In the genomic region with DNA sequence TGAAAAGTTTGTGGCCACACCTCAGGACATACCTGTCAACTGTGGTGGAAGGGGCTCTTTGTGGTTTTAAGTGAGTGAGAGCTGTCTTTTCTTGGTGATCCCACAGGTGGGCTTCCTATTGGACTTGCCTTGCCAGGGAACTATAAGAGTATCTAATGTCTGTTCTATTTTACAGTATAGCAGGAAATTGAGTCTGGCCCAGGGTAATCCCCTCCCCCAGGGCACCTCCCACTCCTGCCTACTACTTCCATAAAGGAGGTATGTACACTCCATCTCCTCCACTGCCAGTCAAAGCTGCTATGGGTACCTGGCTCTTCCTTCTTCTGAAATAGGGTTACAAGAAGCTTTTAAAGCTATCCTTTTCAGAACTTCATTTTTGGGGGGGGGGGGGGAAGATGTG, we compare ENCODE assay signal across 18 mouse cellular contexts. TPM values are rescaled to one million over a fixed set of nuclear protein-coding genes. Genes with fewer than 3 reads are reported as not detected.
DNase-seq lines count a peak whose midpoint lies in the region; ATAC-seq and TF ChIP-seq lines count a peak whose summit lies in the region.
"Had no signal": no experiment of that assay in that cellular context is flagged by ENCODE, and none has a peak within 500 bp of the region (broad histone marks: within the 10 kb centered on the region; RNA-seq: fewer than 3 reads in every experiment).

No protein-coding gene starts in this region.

- intact Hi-C loops in gastrocnemius, adult 2 months (cut with DNase I): no loop called here
- intact Hi-C loops in heart, postnatal 14 days (cut with DNase I): no loop called here

- H3K27ac ChIP-seq in gastrocnemius, adult 2 months: peak overlapping the region; percentile 92
- 0 out of 2 replicates have a peak overlapping the region, but pooled peaks have one; percentile 71 for H3K27ac ChIP-seq in midbrain, embryonic 14.5 days (replicated peaks; ENCODE audit: low read depth, low read length)
- no peak overlapping the region for H3K27ac ChIP-seq in midbrain, embryonic 13.5 days

- no peaks in the 10 kb centered on the region for H3K27me3 ChIP-seq in midbrain, embryonic 14.5 days (ENCODE audit: control insufficient read depth, insufficient read depth, low read length)
- no peaks in the 10 kb centered on the region for H3K27me3 ChIP-seq in midbrain, embryonic 13.5 days
- H3K27me3 ChIP-seq: heart, embryonic 13.5 days; lung, embryonic 15.5 days had no signal

- TF ChIP-seq CTCF in gastrocnemius, adult 2 months (IDR thresholded peaks at IDR 0.05): no peak

- H3K9me3 ChIP-seq in midbrain, embryonic 14.5 days (ENCODE audit: control insufficient read depth, low read length): no peaks in the 10 kb centered on the region
- H3K9me3 ChIP-seq in midbrain, embryonic 13.5 days: no peaks in the 10 kb centered on the region
- H3K9me3 ChIP-seq: heart, embryonic 13.5 days; lung, embryonic 15.5 days had no signal

- H3K36me3 ChIP-seq in midbrain, embryonic 14.5 days (ENCODE audit: control insufficient read depth, insufficient read depth, low read length): no peaks in the 10 kb centered on the region
- H3K36me3 ChIP-seq in midbrain, embryonic 13.5 days: no peaks in the 10 kb centered on the region
- H3K36me3 ChIP-seq: heart, embryonic 13.5 days; lung, embryonic 15.5 days had no signal

- no peak for DNase-seq in gastrocnemius, adult 2 months
- DNase-seq in gastrocnemius, adult 18-20 months (ENCODE audit: low spot score): no peak
- DNase-seq in midbrain, embryonic 14.5 days: no peak
- no peak for DNase-seq in heart, postnatal 14 days
- DNase-seq in layer of hippocampus, postnatal 25 days (ENCODE audit: extremely low spot score in 1 of 2, low spot score in 1 of 2): no peak
- DNase-seq: adrenal gland, adult 8-10 months; cerebellum, adult 9-10 months; kidney, adult 9 months; kidney, postnatal 4 days; liver; thymus, adult 2 months had no signal

- H3K4me2 ChIP-seq in midbrain, embryonic 14.5 days (ENCODE audit: low read length): no peak overlapping the region
- H3K4me2 ChIP-seq in midbrain, embryonic 13.5 days (replicated peaks): no peak overlapping the region
- H3K4me2 ChIP-seq: heart, embryonic 13.5 days; lung, embryonic 15.5 days had no signal

- no peak for ATAC-seq in midbrain, embryonic 14.5 days (ENCODE audit: low FRiP score, low TSS enrichment)
- no peak for ATAC-seq in midbrain, embryonic 13.5 days
- ATAC-seq in inflammation-experienced regulatory T-cells, adult 6 months: peak; percentile 30
- ATAC-seq in neutrophil, adult 5-6 weeks (ENCODE audit: extremely low read depth, insufficient number of reproducible peaks, low FRiP score, poor library complexity, severe bottlenecking): peak; percentile 13; the same call in 1 of the 2 replicates
- ATAC-seq: hindbrain, embryonic 16.5 days had no signal

- H3K4me1 ChIP-seq in midbrain, embryonic 14.5 days (ENCODE audit: control insufficient read depth, insufficient read depth, low read length): peaks cover 27% of the 10 kb centered on the region
- H3K4me1 ChIP-seq in midbrain, embryonic 13.5 days (replicated peaks): peaks cover 64% of the 10 kb centered on the region

- no peak overlapping the region for H3K4me3 ChIP-seq in gastrocnemius, adult 2 months
- no peak overlapping the region for H3K4me3 ChIP-seq in midbrain, embryonic 14.5 days (replicated peaks; ENCODE audit: low read depth, low read length)
- no peak overlapping the region for H3K4me3 ChIP-seq in midbrain, embryonic 13.5 days (replicated peaks)
- H3K4me3 ChIP-seq: heart, embryonic 13.5 days; lung, embryonic 15.5 days had no signal

- no peak overlapping the region for H3K9ac ChIP-seq in midbrain, embryonic 14.5 days (replicated peaks; ENCODE audit: low read length)
- H3K9ac ChIP-seq in midbrain, embryonic 13.5 days (replicated peaks): no peak overlapping the region
- H3K9ac ChIP-seq: lung, embryonic 15.5 days had no signal

RNA-seq across cellular contexts. Expression of a gene that starts 14.1 kb away (rescaled TPM):
- 100 to 1,000 TPM in 1 of 2 experiments, 10 to 100 TPM in 1; 51.2 to 522 TPM for total RNA-seq in gastrocnemius, adult 2 months (2021)
- total RNA-seq in gastrocnemius, adult 18-20 months (2021): 100 to 1,000 TPM in 1 of 2 experiments, 10 to 100 TPM in 1; 86.0 to 120 TPM
- polyA plus RNA-seq in midbrain, embryonic 14.5 days (2014; fragmentation: Nextera tagmentation; extraction: Ambion mirVana): 31.4 and 37.7 TPM in 2 replicates
- polyA plus RNA-seq in midbrain, embryonic 13.5 days (2015; fragmentation: Nextera tagmentation; extraction: Ambion mirVana): 45.5 and 46.5 TPM in 2 replicates
- 10 to 100 TPM in 2 of 3 experiments, 1 to 10 TPM in 1; 8.6 to 14.8 (median 12.8) TPM for polyA plus RNA-seq in inflammation-experienced regulatory T-cells, adult 6 months (2017; shearing (Covaris generic))
- total RNA-seq in neutrophil, adult 5-6 weeks (2017): 63.3 and 76.9 TPM in 2 replicates
- total RNA-seq in heart, postnatal 14 days (2021): 10 to 100 TPM; 37.0 to 40.6 TPM
- total RNA-seq in layer of hippocampus, postnatal 25 days (2021): 10 to 100 TPM; 72.8 to 83.7 TPM

RNA-seq across cellular contexts. Expression of a gene that starts 56.7 kb away (rescaled TPM):
- under 1 TPM; 0.54 to 0.73 TPM for total RNA-seq in gastrocnemius, adult 2 months (2021)
- total RNA-seq in gastrocnemius, adult 18-20 months (2021): under 1 TPM; 0.50 to 0.88 TPM
- not detected in 2 replicates for polyA plus RNA-seq in midbrain, embryonic 14.5 days (2014; fragmentation: Nextera tagmentation; extraction: Ambion mirVana)
- not detected in 2 replicates for polyA plus RNA-seq in midbrain, embryonic 13.5 days (2015; fragmentation: Nextera tagmentation; extraction: Ambion mirVana)
- not detected for polyA plus RNA-seq in inflammation-experienced regulatory T-cells, adult 6 months (2017; shearing (Covaris generic))
- not detected in 2 replicates for total RNA-seq in neutrophil, adult 5-6 weeks (2017)
- 1 to 10 TPM; 4.1 to 4.6 TPM for total RNA-seq in heart, postnatal 14 days (2021)
- 10 to 100 TPM; 91.6 to 98.9 TPM for total RNA-seq in layer of hippocampus, postnatal 25 days (2021)
- total RNA-seq: megakaryocyte-erythroid progenitor cell, adult 5-6 weeks had no signal

Comparison
In these comparisons a context has a peak if more than half of its experiments do, and no peak if none do; other contexts are left out.
1. ATAC-seq: peak in inflammation-experienced regulatory T-cells, adult 6 months (single experiment) and neutrophil, adult 5-6 weeks (single experiment); none in midbrain, embryonic 14.5 days (single experiment) and midbrain, embryonic 13.5 days (single experiment).
2. RNA of a gene that starts 56.7 kb away (total RNA-seq): 91.6 to 98.9 TPM in layer of hippocampus, postnatal 25 days; 4.1 to 4.6 TPM in heart, postnatal 14 days, 0.50 to 0.88 TPM in gastrocnemius, adult 18-20 months, 0.54 to 0.73 TPM in gastrocnemius, adult 2 months and not detected in neutrophil, adult 5-6 weeks; every median in the first group is over 10 times any median in the second.